Mouse (Mus musculus): ENCODE measurements around the gene Mettl24. TPM values are rescaled to one million over a fixed set of nuclear protein-coding genes. Genes with fewer than 3 reads are reported as not detected.

Gene Mettl24
- polyA plus RNA-seq, 1 experiment = 0.34 TPM

DNA sequence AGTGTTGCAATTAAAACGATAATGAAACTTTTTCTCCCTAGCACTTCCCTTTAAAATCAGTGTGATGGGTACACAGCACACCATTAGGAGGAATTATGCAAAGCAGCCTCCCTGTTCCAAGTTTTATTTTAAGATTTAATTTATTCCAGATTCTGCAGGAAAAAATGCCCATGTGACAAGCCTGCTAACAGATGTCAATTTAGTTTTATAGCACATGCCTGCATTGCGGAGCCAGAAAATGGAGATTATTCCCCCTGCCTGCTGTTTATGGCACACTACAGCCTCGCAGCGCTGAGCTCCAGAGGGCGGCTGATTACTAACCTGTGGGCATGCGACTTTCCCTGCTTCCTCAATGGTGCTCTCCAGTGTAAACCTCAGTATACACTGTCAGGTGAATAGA is 79.5 kb downstream of the Mettl24 start:
- Histone ChIP-seq H3K4me2 (ENCODE audit: low read depth) (no peak overlapping the region), H3K27me3 (ENCODE audit: control insufficient read depth, insufficient read depth, insufficient read length) (no peaks in the 10 kb centered on the region), H3K4me3 (no peak overlapping the region), H3K79me2 (ENCODE audit: control insufficient read depth, insufficient read depth) (no peaks in the 10 kb centered on the region), H3ac (ENCODE audit: control insufficient read depth, insufficient read length) (no peak overlapping the region), H3K36me3 (ENCODE audit: control insufficient read depth, insufficient read depth) (no peaks in the 10 kb centered on the region)
- TF ChIP-seq CEBPB (IDR thresholded peaks at IDR 0.05; ENCODE audit: insufficient read depth, poor library complexity, severe bottlenecking) (no peak), POLR2AphosphoS2 (IDR thresholded peaks at IDR 0.05; ENCODE audit: insufficient read length, low read depth) (no peak), MYOD1 (IDR thresholded peaks at IDR 0.05; ENCODE audit: control insufficient read depth in 1 of 3, insufficient read length in 2 of 3, low read depth in 2 of 3) (no peak), REST (IDR thresholded peaks at IDR 0.05; ENCODE audit: insufficient read depth, insufficient read length) (no peak), TCF3 (IDR thresholded peaks at IDR 0.05; ENCODE audit: insufficient read length, low read depth) (no peak), SRF (IDR thresholded peaks at IDR 0.05; ENCODE audit: control insufficient read depth, insufficient read length, low read depth) (no peak), MAX (IDR thresholded peaks at IDR 0.05; ENCODE audit: low read depth) (no peak), E2F4 (IDR thresholded peaks at IDR 0.05; ENCODE audit: insufficient read depth) (no peak), TCF12 (IDR thresholded peaks at IDR 0.05; ENCODE audit: insufficient read depth, poor library complexity, severe bottlenecking) (no peak), USF1 (IDR thresholded peaks at IDR 0.05; ENCODE audit: low read depth) (no peak), MYOG (IDR thresholded peaks at IDR 0.05; ENCODE audit: control insufficient read depth in 1 of 3, insufficient read depth in 1 of 3, insufficient read length in 2 of 3, low read depth in 2 of 3) (no peak), POLR2A (IDR thresholded peaks at IDR 0.05; ENCODE audit: insufficient read length, low read depth) (no peak)

DNA sequence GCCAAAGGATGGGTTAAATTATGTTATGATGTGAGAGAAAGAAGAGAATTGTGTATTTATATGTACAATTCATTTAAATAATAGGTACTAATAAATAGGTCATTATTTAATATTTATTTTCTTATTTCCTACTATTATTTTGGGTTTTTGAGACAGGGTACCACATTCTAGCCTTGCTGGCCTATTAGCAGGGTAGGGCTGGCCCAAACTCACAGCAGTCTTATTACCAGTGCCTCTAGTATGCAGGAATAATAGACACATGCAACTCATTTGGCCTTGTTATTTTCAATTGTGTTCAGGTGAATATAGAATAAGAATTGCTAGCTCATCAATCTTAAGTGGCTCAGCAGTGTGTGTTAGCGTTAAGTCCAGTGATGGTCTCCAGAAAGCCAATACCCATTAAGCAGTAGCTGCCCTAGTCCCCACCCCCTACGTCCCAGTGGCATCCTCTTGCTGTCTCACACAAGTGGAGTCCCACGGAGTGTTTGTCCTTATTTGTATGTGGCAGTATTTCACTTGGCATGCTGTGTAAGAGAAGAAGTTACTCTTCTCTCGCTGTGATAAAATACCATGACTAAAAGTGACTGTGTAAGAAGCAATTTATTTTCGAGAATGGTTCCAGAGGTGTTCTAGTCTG is 80.1 kb downstream of the Mettl24 start:
- Histone ChIP-seq H3K4me2 (ENCODE audit: low read depth) (no peak overlapping the region), H3K36me3 (ENCODE audit: control insufficient read depth, insufficient read depth) (no peaks in the 10 kb centered on the region), H3ac (ENCODE audit: control insufficient read depth, insufficient read length) (no peak overlapping the region), H3K27me3 (ENCODE audit: control insufficient read depth, insufficient read depth, insufficient read length) (no peaks in the 10 kb centered on the region), H3K79me2 (ENCODE audit: control insufficient read depth, insufficient read depth) (no peaks in the 10 kb centered on the region), H3K4me3 (no peak overlapping the region)
- TF ChIP-seq POLR2A (IDR thresholded peaks at IDR 0.05; ENCODE audit: insufficient read length, low read depth) = no peak
- no peak for TF ChIP-seq TCF12 (IDR thresholded peaks at IDR 0.05; ENCODE audit: insufficient read depth, poor library complexity, severe bottlenecking)
- TF ChIP-seq REST (IDR thresholded peaks at IDR 0.05; ENCODE audit: insufficient read depth, insufficient read length) = no peak
- no peak for TF ChIP-seq MYOG (IDR thresholded peaks at IDR 0.05; ENCODE audit: control insufficient read depth in 1 of 3, insufficient read depth in 1 of 3, insufficient read length in 2 of 3, low read depth in 2 of 3)
- TF ChIP-seq MAX (IDR thresholded peaks at IDR 0.05; ENCODE audit: low read depth) = no peak
- no peak for TF ChIP-seq E2F4 (IDR thresholded peaks at IDR 0.05; ENCODE audit: insufficient read depth)
- no peak for TF ChIP-seq POLR2AphosphoS2 (IDR thresholded peaks at IDR 0.05; ENCODE audit: insufficient read length, low read depth)
- no peak for TF ChIP-seq CEBPB (IDR thresholded peaks at IDR 0.05; ENCODE audit: insufficient read depth, poor library complexity, severe bottlenecking)
- no peak for TF ChIP-seq SRF (IDR thresholded peaks at IDR 0.05; ENCODE audit: control insufficient read depth, insufficient read length, low read depth)
- no peak for TF ChIP-seq USF1 (IDR thresholded peaks at IDR 0.05; ENCODE audit: low read depth)
- TF ChIP-seq MYOD1 (IDR thresholded peaks at IDR 0.05; ENCODE audit: control insufficient read depth in 1 of 3, insufficient read length in 2 of 3, low read depth in 2 of 3) = no peak
- TF ChIP-seq TCF3 (IDR thresholded peaks at IDR 0.05; ENCODE audit: insufficient read length, low read depth) = no peak

GRCm38 (mm10) chr10:40772266-40772665 is 89.2 kb downstream of the Mettl24 start:
- no peak for TF ChIP-seq CEBPB (IDR thresholded peaks at IDR 0.05; ENCODE audit: insufficient read depth, poor library complexity, severe bottlenecking)
- no peak for TF ChIP-seq REST (IDR thresholded peaks at IDR 0.05; ENCODE audit: insufficient read depth, insufficient read length)
- TF ChIP-seq TCF12 (IDR thresholded peaks at IDR 0.05; ENCODE audit: insufficient read depth, poor library complexity, severe bottlenecking) = no peak
- no peak for TF ChIP-seq USF1 (IDR thresholded peaks at IDR 0.05; ENCODE audit: low read depth)
- no peak for TF ChIP-seq POLR2A (IDR thresholded peaks at IDR 0.05; ENCODE audit: insufficient read length, low read depth)
- TF ChIP-seq POLR2AphosphoS2 (IDR thresholded peaks at IDR 0.05; ENCODE audit: insufficient read length, low read depth) = no peak
- no peak for TF ChIP-seq MAX (IDR thresholded peaks at IDR 0.05; ENCODE audit: low read depth)
- TF ChIP-seq SRF (IDR thresholded peaks at IDR 0.05; ENCODE audit: control insufficient read depth, insufficient read length, low read depth) = no peak
- TF ChIP-seq E2F4 (IDR thresholded peaks at IDR 0.05; ENCODE audit: insufficient read depth) = no peak
- H3K27me3 ChIP-seq (ENCODE audit: control insufficient read depth, insufficient read depth, insufficient read length) = no peaks in the 10 kb centered on the region
- H3K79me2 ChIP-seq (ENCODE audit: control insufficient read depth, insufficient read depth) = no peaks in the 10 kb centered on the region
- no peak overlapping the region for H3K4me2 ChIP-seq (ENCODE audit: low read depth)
- no peak overlapping the region for H3K4me3 ChIP-seq
- H3K36me3 ChIP-seq (ENCODE audit: control insufficient read depth, insufficient read depth) = no peaks in the 10 kb centered on the region
- no peak overlapping the region for H3ac ChIP-seq (ENCODE audit: control insufficient read depth, insufficient read length)

GRCm38 (mm10) chr10:40775151-40775550 is 92.1 kb downstream of the Mettl24 start:
- H3ac ChIP-seq (ENCODE audit: control insufficient read depth, insufficient read length) = no peak overlapping the region
- no peaks in the 10 kb centered on the region for H3K27me3 ChIP-seq (ENCODE audit: control insufficient read depth, insufficient read depth, insufficient read length)
- H3K4me2 ChIP-seq (ENCODE audit: low read depth) = no peak overlapping the region
- no peaks in the 10 kb centered on the region for H3K36me3 ChIP-seq (ENCODE audit: control insufficient read depth, insufficient read depth)
- H3K4me3 ChIP-seq = no peak overlapping the region
- TF ChIP-seq MYOD1 (IDR thresholded peaks at IDR 0.05; ENCODE audit: control insufficient read depth in 1 of 3, insufficient read length in 2 of 3, low read depth in 2 of 3) (no peak), E2F4 (IDR thresholded peaks at IDR 0.05; ENCODE audit: insufficient read depth) (no peak), REST (IDR thresholded peaks at IDR 0.05; ENCODE audit: insufficient read depth, insufficient read length) (no peak), MAX (IDR thresholded peaks at IDR 0.05; ENCODE audit: low read depth) (no peak), TCF3 (IDR thresholded peaks at IDR 0.05; ENCODE audit: insufficient read length, low read depth) (no peak), SRF (IDR thresholded peaks at IDR 0.05; ENCODE audit: control insufficient read depth, insufficient read length, low read depth) (no peak), POLR2A (IDR thresholded peaks at IDR 0.05; ENCODE audit: insufficient read length, low read depth) (no peak)
- no peaks in the 10 kb centered on the region for H3K79me2 ChIP-seq (ENCODE audit: control insufficient read depth, insufficient read depth)

Data from myocyte (in vitro differentiated cells).